Mouse (Mus musculus) limb, embryonic 14.5 days (tissue): ENCODE measurements at regions not wholly inside any gene's neighbourhood (a gene's known extent, or its start where the extent isn't known, plus 50 kb on each side); places are given as distances from the start of the nearest gene placed in this dataset.

Experiments
- ATAC-seq: fragments of 200-750 bp; cut with Nextera tagmentation; 2 replicates; pipeline ENCODE4 v1.8.0; 2017; ENCODE audit warnings: low read depth, moderate number of reproducible peaks, moderate TSS enrichment; ENCODE audit not compliant: low FRiP score
- DNase-seq: peaks from one replicate; pipeline ENCODE4 v3.0.0-alpha.2; 2015; ENCODE audit warnings: low spot score
- H3K27ac ChIP-seq: fragments of 300-500 bp; sonication (generic); replicated peaks from 2 replicates; pipeline ENCODE4 v1.5.1; 2014; ENCODE audit warnings: low read depth, mild to moderate bottlenecking, low read length, moderate library complexity, mixed read lengths
- H3K27me3 ChIP-seq: fragments of 300-500 bp; sonication (generic); 2 replicates; pipeline ENCODE4 v1.6.1; 2014; ENCODE audit warnings: low read length, mixed read lengths; ENCODE audit not compliant: control insufficient read depth, insufficient read depth
- H3K36me3 ChIP-seq: fragments of 300-500 bp; sonication (generic); 2 replicates; pipeline ENCODE4 v1.6.1; 2014; ENCODE audit warnings: mild to moderate bottlenecking, low read length, moderate library complexity, mixed read lengths; ENCODE audit not compliant: control insufficient read depth, insufficient read depth
- H3K4me1 ChIP-seq: fragments of 300-500 bp; sonication (generic); 2 replicates; pipeline ENCODE4 v1.6.1; 2014; ENCODE audit warnings: antibody characterized with exemption, low read length, mixed read lengths; ENCODE audit not compliant: control insufficient read depth, insufficient read depth
- H3K4me2 ChIP-seq: fragments of 300-500 bp; sonication (generic); replicated peaks from 2 replicates; pipeline ENCODE4 v1.6.1; 2014; ENCODE audit warnings: low read depth, mild to moderate bottlenecking, low read length, moderate library complexity; ENCODE audit not compliant: severe bottlenecking
- H3K4me3 ChIP-seq: fragments of 300-500 bp; sonication (generic); replicated peaks from 2 replicates; pipeline ENCODE4 v1.5.1; 2014; ENCODE audit warnings: low read length
- H3K9ac ChIP-seq: fragments of 300-500 bp; sonication (generic); 2 replicates; pipeline ENCODE4 v1.6.1; 2014; ENCODE audit warnings: mild to moderate bottlenecking, low read depth, low read length, moderate library complexity; ENCODE audit not compliant: severe bottlenecking
- H3K9me3 ChIP-seq: fragments of 300-500 bp; sonication (generic); 2 replicates; pipeline ENCODE4 v1.6.1; 2016; ENCODE audit warnings: low read length; ENCODE audit not compliant: control insufficient read depth
- POLR2A ChIP-seq: fragments of 200-500 bp; IDR thresholded peaks from 2 replicates; pipeline ENCODE4 v1.8.0; 2012; ENCODE audit warnings: inconsistent platforms, mild to moderate bottlenecking, moderate library complexity, borderline replicate concordance; ENCODE audit not compliant: insufficient read depth, insufficient read length; ENCODE audit errors: extremely low read depth
- WGBS: fragments of 180-500 bp; shearing (Covaris S2); extraction: QIAGEN DNeasy Blood & Tissue Kit; methylation state at CpG from one replicate; pipeline ENCODE4 v1.1.7; 2014; 5-methylcytosine and 5-hydroxymethylcytosine counted together

- WGBS = 28% methylated on average over 2 of the region's 2 CpGs
- peak; percentile 39 for DNase-seq
Measured at GRCm38 (mm10) chr5:41266317-41266716, 441.6 kb downstream of the Rab28 start.

GRCm38 (mm10) chr5:41261654-41262237 is 446.2 kb downstream of the Rab28 start:
- no peak overlapping the region for H3K27ac ChIP-seq
- H3K9ac ChIP-seq = no peak overlapping the region
- H3K9me3 ChIP-seq = no peaks in the 10 kb centered on the region
- H3K4me3 ChIP-seq = no peak overlapping the region
- no peaks in the 10 kb centered on the region for H3K36me3 ChIP-seq
- no peaks in the 10 kb centered on the region for H3K27me3 ChIP-seq
- H3K4me2 ChIP-seq = no peak overlapping the region
- 47% methylated on average over 5 of the region's 5 CpGs for WGBS
- no peaks in the 10 kb centered on the region for H3K4me1 ChIP-seq
- no peak for TF ChIP-seq POLR2A
- DNase-seq (peak; percentile 53), ATAC-seq (peak; percentile 75)

More at GRCm38 (mm10) chr5:41266317-41266716, 441.6 kb downstream of the Rab28 start:
- no peak; the same call in 1 of the 2 replicates for ATAC-seq
- H3K4me2 ChIP-seq = no peak overlapping the region
- H3K9ac ChIP-seq = no peak overlapping the region
- no peaks in the 10 kb centered on the region for H3K9me3 ChIP-seq
- H3K4me1 ChIP-seq = no peaks in the 10 kb centered on the region
- no peak overlapping the region for H3K27ac ChIP-seq
- TF ChIP-seq POLR2A = no peak
- no peaks in the 10 kb centered on the region for H3K27me3 ChIP-seq
- H3K36me3 ChIP-seq = no peaks in the 10 kb centered on the region
- H3K4me3 ChIP-seq = no peak overlapping the region
